Mouse (Mus musculus) heart, embryonic 13.5 days (tissue): ENCODE measurements around the gene Ksr1. TPM values are rescaled to one million over a fixed set of nuclear protein-coding genes. Genes with fewer than 3 reads are reported as not detected.

Source experiments
- ATAC-seq: fragments of 200-750 bp; cut with Nextera tagmentation; 2 replicates; pipeline ENCODE4 v1.8.0; 2017; ENCODE audit warnings: moderate TSS enrichment; ENCODE audit not compliant: insufficient number of reproducible peaks, low FRiP score, low TSS enrichment; ENCODE audit errors: extremely low read depth
- H3K27ac ChIP-seq: fragments of 300-500 bp; sonication (generic); replicated peaks from 2 replicates; pipeline ENCODE4 v1.5.1; 2015; ENCODE audit warnings: moderate library complexity, mild to moderate bottlenecking, inconsistent platforms
- H3K27me3 ChIP-seq: fragments of 300-500 bp; sonication (generic); replicated peaks from 2 replicates; pipeline ENCODE4 v1.6.1; 2015; ENCODE audit warnings: mild to moderate bottlenecking, inconsistent platforms
- H3K36me3 ChIP-seq: fragments of 300-500 bp; sonication (generic); 2 replicates; pipeline ENCODE4 v1.6.1; 2015; ENCODE audit warnings: mild to moderate bottlenecking, inconsistent platforms
- H3K4me1 ChIP-seq: fragments of 300-500 bp; sonication (generic); 2 replicates; pipeline ENCODE4 v1.6.1; 2015; ENCODE audit warnings: inconsistent platforms
- H3K4me2 ChIP-seq: fragments of 300-500 bp; sonication (generic); 2 replicates; pipeline ENCODE4 v1.6.1; 2015; ENCODE audit warnings: inconsistent platforms, mild to moderate bottlenecking, moderate library complexity
- H3K4me3 ChIP-seq: fragments of 300-500 bp; sonication (generic); 2 replicates; pipeline ENCODE4 v1.5.1; 2015; ENCODE audit warnings: moderate library complexity, mild to moderate bottlenecking, inconsistent platforms
- H3K9ac ChIP-seq: fragments of 300-500 bp; sonication (generic); 2 replicates; pipeline ENCODE4 v1.6.1; 2015; ENCODE audit warnings: inconsistent platforms, mild to moderate bottlenecking, moderate library complexity
- H3K9me3 ChIP-seq: fragments of 300-500 bp; sonication (generic); 2 replicates; pipeline ENCODE4 v1.6.1; 2016; ENCODE audit warnings: inconsistent platforms
- WGBS: fragments of 180-500 bp; shearing (Covaris S2); methylation state at CpG from one replicate; pipeline ENCODE4 v1.1.7; 2015; ENCODE audit warnings: mixed read lengths; 5-methylcytosine and 5-hydroxymethylcytosine counted together
- polyA plus RNA-seq: library from polyadenylated mRNA; unstranded; fragments of >200 nt; fragmentation: Nextera tagmentation; extraction: Ambion mirVana; gene quantifications from 2 replicates; pipeline ENCODE4 v1.2.1, GENCODE M21; 2015

The Ksr1 gene
- polyA plus RNA-seq, 1 experiment from 2014 or later = 2.4 TPM

DNA sequence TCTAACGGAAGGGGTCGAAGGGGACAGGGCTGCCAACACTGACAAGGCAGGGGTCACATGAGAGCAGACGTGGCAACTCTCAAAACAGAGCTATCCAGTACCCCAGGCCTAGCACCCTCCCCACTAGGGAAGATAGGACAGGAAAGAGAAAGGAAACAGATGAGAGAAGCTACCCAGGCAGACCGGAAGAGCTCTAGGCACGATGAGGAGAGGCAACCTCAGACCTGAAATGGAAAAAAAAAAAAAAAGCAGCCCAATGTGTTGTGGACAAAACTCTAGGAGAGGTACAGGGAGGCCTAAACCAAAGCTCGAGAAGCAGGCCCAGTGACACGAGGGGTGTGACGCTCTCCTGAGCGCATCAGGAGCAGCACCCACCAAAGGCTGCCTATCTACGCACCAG lies 23.7 kb downstream of the Ksr1 start:
- Histone ChIP-seq H3K36me3 (peaks cover under 1% of the 10 kb centered on the region; the same call in 1 of the 2 replicates), H3K27me3 (no peaks in the 10 kb centered on the region), H3K9ac (no peak overlapping the region), H3K27ac (peak overlapping the region; percentile 28; the same call in 1 of the 2 replicates), H3K4me3 (no peak overlapping the region), H3K4me1 (peaks cover 63% of the 10 kb centered on the region), H3K4me2 (no peak overlapping the region), H3K9me3 (0 out of 2 replicates have a peak, but pooled peaks cover under 1% of the 10 kb centered on the region)
- no peak for ATAC-seq
- 73% methylated on average over 10 of the region's 10 CpGs for WGBS

DNA sequence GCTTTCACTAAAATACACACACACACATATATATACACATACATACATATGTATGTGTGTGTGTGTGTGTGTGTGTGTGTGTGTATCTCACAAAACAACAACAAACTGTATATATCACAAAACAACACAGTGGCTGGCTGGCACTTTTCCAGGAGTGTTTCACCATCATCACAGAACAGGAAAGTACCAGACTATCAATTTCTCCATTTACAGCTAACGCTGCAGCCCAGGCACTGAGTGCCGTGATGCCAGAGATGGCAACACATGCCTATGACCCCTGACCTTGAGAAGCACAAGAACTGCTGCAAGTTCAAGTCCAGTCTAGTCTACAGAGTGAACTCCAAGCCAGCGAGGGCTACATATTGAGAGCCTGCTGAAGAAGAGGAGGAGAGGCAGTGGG lies 26.1 kb downstream of the Ksr1 start:
- WGBS = 66% methylated on average over 3 of the region's 3 CpGs
- Histone ChIP-seq H3K4me2 (no peak overlapping the region), H3K27ac (no peak overlapping the region), H3K9ac (no peak overlapping the region), H3K36me3 (no peaks in the 10 kb centered on the region), H3K4me1 (peaks cover 59% of the 10 kb centered on the region), H3K9me3 (no peaks in the 10 kb centered on the region), H3K4me3 (no peak overlapping the region), H3K27me3 (no peaks in the 10 kb centered on the region)
- ATAC-seq = no peak

DNA sequence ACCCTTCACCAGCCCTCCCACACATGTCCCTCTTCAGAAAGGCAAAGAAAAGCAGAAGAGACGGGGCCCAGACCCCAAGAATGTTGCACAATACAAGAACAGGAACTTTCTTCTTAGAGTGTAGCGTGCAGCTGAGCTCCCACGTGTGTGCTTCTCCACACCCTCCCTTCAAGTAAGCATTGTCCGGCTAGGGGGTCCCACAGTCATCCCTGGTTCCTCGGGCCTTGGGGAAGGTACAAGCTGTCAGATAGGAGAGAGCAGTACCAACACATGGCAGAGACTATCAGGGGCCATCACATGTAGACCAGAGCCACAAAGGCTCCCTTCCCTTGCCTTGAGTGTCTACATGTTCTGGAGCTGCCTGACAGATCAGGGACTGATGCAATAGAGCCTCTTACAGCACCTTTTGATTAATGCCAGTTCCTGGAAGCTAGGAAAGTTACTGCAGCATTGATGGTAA lies 27.3 kb downstream of the Ksr1 start:
- H3K27me3 ChIP-seq = no peaks in the 10 kb centered on the region
- peaks cover 64% of the 10 kb centered on the region for H3K4me1 ChIP-seq
- H3K9ac ChIP-seq = no peak overlapping the region
- H3K4me2 ChIP-seq = no peak overlapping the region
- 64% methylated on average over 5 of the region's 5 CpGs for WGBS
- no peak overlapping the region for H3K4me3 ChIP-seq
- no peaks in the 10 kb centered on the region for H3K9me3 ChIP-seq
- no peak overlapping the region for H3K27ac ChIP-seq
- no peaks in the 10 kb centered on the region for H3K36me3 ChIP-seq
- ATAC-seq = no peak

DNA sequence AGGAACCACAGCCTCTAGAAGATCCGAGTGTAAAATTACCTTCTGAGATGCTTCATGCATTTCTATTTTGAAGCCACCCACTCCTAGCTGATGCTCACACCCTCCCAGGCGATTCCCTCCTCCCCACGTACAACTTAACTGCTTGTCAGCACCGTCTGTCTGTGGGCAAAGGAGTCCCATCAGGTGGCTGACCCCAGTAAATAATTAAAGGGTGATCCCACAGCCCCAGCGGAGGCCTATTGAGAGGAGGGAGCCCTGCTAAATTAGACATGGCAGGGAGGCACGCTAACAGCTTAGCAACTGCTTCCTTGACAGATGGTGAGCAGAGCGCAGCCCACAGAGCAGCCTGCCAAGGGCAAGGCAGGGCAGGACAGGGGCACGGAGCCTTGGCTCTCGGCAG lies 29.5 kb downstream of the Ksr1 start:
- no peaks in the 10 kb centered on the region for H3K36me3 ChIP-seq
- WGBS = 34% methylated on average over 9 of the region's 9 CpGs
- peaks cover 62% of the 10 kb centered on the region for H3K4me1 ChIP-seq
- H3K4me2 ChIP-seq = no peak overlapping the region
- H3K4me3 ChIP-seq = no peak overlapping the region
- ATAC-seq = no peak
- H3K27me3 ChIP-seq = no peaks in the 10 kb centered on the region
- no peaks in the 10 kb centered on the region for H3K9me3 ChIP-seq
- H3K9ac ChIP-seq = peak overlapping the region; percentile 47; the same call in 1 of the 2 replicates
- H3K27ac ChIP-seq = peak overlapping the region; percentile 37

DNA sequence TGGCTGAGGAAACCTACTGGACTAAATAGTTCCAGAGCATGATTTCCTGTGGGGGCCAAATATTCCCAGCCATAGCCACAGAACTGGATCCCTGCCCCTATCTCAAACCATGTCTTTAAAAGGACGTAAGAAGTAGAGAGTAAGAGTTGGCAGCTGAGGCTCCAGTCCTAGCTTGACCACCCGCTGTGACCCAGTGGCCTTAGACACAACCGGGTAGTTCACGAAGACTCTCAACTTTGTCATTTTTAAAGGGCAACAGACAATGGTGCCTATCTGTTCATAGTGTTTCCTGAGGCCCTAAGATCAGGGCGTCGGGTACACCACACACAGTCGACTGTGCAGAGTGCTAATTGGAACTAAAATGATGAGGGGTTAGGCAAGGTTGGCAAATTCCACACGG lies 30.5 kb downstream of the Ksr1 start:
- Histone ChIP-seq H3K27me3 (no peaks in the 10 kb centered on the region), H3K36me3 (no peaks in the 10 kb centered on the region), H3K4me3 (no peak overlapping the region), H3K27ac (no peak overlapping the region), H3K9ac (no peak overlapping the region), H3K9me3 (no peaks in the 10 kb centered on the region), H3K4me2 (no peak overlapping the region), H3K4me1 (peaks cover 63% of the 10 kb centered on the region)
- ATAC-seq = no peak
- 66% methylated on average over 8 of the region's 8 CpGs for WGBS

DNA sequence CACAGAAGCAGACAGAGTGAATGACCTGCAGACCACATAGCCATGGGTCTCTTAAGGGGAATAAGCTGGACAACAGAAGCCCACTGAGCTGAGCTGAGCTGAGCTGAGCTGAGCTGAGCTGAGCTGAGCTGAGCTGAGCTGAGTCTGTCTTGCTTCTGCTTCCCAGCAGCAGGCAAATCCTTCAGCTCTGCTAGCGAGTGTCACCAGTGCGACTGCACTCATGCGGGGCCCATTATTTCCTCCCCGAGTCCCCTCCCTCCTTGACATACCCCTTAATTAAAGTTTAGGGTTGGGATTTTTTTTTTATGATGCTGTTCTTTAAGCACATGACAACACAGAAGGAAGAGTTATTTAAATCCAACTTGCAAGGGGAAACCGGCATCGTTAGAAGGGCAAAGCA lies 32.1 kb downstream of the Ksr1 start:
- Histone ChIP-seq H3K9me3 (no peaks in the 10 kb centered on the region), H3K36me3 (no peaks in the 10 kb centered on the region), H3K27me3 (no peaks in the 10 kb centered on the region), H3K27ac (no peak overlapping the region), H3K9ac (peak overlapping the region; percentile 12; the same call in 1 of the 2 replicates), H3K4me3 (no peak overlapping the region), H3K4me1 (peaks cover 67% of the 10 kb centered on the region), H3K4me2 (no peak overlapping the region)
- WGBS = 65% methylated on average over 6 of the region's 6 CpGs
- no peak for ATAC-seq

DNA sequence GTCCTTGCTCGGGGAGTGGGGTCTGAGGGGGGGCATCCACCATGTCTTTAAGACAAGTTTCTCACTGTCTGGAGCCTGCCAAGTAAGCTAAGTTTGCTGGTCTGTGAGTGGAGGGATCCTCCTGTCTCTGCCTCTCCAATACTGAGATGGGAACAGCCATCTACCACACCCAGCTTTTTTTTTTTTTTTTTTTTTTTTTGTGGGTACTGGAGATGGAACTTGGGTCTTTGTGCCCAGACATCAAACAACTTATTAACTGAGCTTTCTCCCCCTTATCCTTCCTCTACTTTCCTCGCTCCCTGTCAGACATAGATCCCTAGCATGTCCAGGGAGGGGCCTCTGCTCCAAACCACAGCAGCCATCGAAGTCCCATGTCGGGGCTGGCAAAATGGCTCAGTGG lies 32.8 kb downstream of the Ksr1 start:
- H3K9me3 ChIP-seq = no peaks in the 10 kb centered on the region
- ATAC-seq = no peak
- peaks cover 64% of the 10 kb centered on the region for H3K4me1 ChIP-seq
- H3K9ac ChIP-seq = no peak overlapping the region
- H3K27ac ChIP-seq = no peak overlapping the region
- no peak overlapping the region for H3K4me3 ChIP-seq
- WGBS = 85% methylated on average over 4 of the region's 4 CpGs
- no peak overlapping the region for H3K4me2 ChIP-seq
- H3K36me3 ChIP-seq = 0 out of 2 replicates have a peak, but pooled peaks cover 2% of the 10 kb centered on the region
- H3K27me3 ChIP-seq = no peaks in the 10 kb centered on the region

DNA sequence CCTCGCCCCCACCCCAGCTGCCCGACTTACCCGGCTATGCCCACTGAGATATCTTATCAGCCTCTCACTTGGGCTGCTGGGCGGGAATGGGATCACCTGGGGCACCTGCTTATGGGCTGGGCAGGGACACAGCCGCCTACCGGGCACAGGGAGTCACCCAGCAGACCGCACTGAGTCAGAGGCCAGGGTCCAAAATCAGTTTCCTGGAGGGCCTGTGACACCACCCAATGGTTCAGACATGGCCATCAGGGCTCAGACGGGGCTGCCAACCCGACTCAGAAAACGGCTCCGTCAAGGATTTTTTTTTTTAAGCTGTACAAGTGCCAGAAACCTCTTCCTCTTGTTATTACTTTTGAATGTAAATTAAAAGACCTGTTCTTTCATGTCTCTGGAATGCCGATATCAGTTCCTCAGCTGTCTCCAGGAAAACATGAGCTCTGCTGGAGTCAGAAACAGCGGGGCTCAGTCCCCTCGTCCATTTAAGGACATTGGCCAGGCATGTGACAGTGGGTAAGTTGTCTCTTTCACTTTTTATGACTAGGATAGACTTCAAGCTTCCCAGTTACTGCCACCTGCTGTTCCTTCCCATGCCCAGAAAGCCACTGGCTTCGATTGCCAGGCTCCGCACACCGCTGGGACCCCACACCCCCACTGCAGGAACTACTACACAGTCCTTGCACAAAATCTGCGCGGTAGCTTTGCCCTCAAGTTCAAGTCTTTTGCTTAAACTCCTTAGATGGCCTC lies 33.5 kb downstream of the Ksr1 start:
- 0 out of 2 replicates have a peak overlapping the region, but pooled peaks have one; percentile 11 for H3K4me2 ChIP-seq
- WGBS = 52% methylated on average over 19 of the region's 19 CpGs
- peaks cover 66% of the 10 kb centered on the region for H3K4me1 ChIP-seq

DNA sequence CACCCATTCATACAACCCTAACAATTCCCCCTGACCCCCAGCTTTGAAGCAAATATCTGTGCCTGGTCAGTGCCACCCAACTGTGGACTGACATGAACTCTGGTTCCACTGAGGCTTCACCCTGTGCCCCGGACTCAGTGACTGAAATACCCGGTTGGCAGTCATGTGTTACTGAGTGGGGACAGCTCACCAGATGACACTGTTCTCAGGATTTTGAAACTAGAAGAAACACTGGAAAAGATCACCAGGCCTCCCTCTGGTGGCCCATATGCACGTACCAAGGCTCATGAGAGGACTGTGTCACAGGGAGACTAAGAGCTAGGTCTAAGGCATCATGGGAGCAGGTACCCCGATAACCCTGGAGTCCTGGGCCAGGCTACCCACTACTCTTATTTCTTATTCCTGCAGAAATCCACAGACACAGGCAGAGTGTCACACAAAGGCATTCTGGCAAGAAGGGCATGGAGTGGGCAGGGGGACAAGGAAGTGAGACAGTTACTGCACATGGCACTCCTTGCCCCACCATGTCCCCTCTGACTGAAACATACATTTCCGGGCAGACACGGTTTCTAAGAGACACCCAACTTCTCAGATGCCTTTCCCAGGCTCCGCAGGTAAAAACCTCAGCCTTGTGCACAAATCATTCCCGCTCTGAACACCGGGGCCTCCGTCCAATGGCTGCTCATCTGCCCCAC lies 34.2 kb downstream of the Ksr1 start:
- peaks cover 69% of the 10 kb centered on the region for H3K4me1 ChIP-seq
- no peaks in the 10 kb centered on the region for H3K9me3 ChIP-seq
- ATAC-seq = no peak
- H3K36me3 ChIP-seq = 0 out of 2 replicates have a peak, but pooled peaks cover 3% of the 10 kb centered on the region
- H3K4me2 ChIP-seq = no peak overlapping the region
- H3K9ac ChIP-seq = peak overlapping the region; percentile 54; the same call in 1 of the 2 replicates
- no peak overlapping the region for H3K27ac ChIP-seq
- no peaks in the 10 kb centered on the region for H3K27me3 ChIP-seq
- H3K4me3 ChIP-seq = no peak overlapping the region
- WGBS = 84% methylated on average over 10 of the region's 10 CpGs

More for the DNA sequence above, 33.5 kb downstream of the Ksr1 start:
- Histone ChIP-seq H3K27me3 (no peaks in the 10 kb centered on the region), H3K9me3 (no peaks in the 10 kb centered on the region), H3K36me3 (0 out of 2 replicates have a peak, but pooled peaks cover 3% of the 10 kb centered on the region), H3K9ac (peak overlapping the region; percentile 54; the same call in 1 of the 2 replicates), H3K4me3 (no peak overlapping the region), H3K27ac (0 out of 2 replicates have a peak overlapping the region, but pooled peaks have one; percentile 32)
- no peak for ATAC-seq

DNA sequence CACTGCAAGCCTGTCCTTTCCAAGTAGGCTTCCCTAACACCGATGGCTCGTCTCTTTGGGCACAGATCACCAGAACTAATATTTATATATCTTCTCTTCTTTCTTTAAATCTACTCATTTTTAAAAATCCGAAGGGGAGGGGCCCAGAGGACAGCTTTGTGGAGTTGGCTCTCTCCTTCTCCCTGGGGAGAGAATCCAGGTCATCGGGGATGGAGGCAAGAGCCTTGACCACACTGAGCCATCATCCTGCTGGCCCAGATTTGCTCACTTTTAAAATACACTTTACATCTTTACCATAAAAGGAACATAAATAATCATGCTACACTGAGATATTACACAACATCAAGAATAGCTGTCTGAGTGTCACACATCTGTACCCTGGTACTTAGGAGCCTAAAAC lies 35.8 kb downstream of the Ksr1 start:
- Histone ChIP-seq H3K4me2 (no peak overlapping the region), H3K36me3 (peaks cover 3% of the 10 kb centered on the region; the same call in 1 of the 2 replicates), H3K27me3 (no peaks in the 10 kb centered on the region), H3K9ac (no peak overlapping the region), H3K27ac (peak overlapping the region; percentile 46; the same call in 1 of the 2 replicates), H3K9me3 (no peaks in the 10 kb centered on the region), H3K4me1 (peaks cover 65% of the 10 kb centered on the region), H3K4me3 (no peak overlapping the region)
- no peak for ATAC-seq
- WGBS = 66% methylated on average over 4 of the region's 4 CpGs

DNA sequence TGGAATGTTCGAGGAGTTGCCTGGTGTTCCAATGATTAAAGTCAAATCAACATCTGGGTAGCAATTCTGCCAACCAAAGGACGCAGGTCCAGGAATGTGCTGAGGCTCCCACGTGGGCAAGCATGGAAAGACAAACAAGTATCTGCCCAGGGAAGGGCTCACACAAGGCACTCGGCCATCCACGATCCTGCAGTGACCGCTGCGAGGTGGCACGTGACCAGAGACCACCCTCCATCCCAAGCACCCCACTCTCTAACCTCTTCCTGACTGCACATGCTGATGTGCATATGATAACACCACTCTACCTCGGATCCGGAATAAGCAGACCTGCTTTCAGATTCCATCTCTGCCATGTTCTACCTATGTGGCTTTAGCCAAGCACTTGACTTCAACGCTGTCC lies 38.3 kb downstream of the Ksr1 start:
- no peaks in the 10 kb centered on the region for H3K27me3 ChIP-seq
- WGBS = 86% methylated on average over 11 of the region's 11 CpGs
- peaks cover 63% of the 10 kb centered on the region for H3K4me1 ChIP-seq
- no peak for ATAC-seq
- H3K27ac ChIP-seq = no peak overlapping the region
- peaks cover 3% of the 10 kb centered on the region; the same call in 1 of the 2 replicates for H3K36me3 ChIP-seq
- no peak overlapping the region for H3K9ac ChIP-seq
- H3K9me3 ChIP-seq = no peaks in the 10 kb centered on the region
- no peak overlapping the region for H3K4me3 ChIP-seq
- H3K4me2 ChIP-seq = no peak overlapping the region
